Mouse (Mus musculus): ENCODE measurements around the gene Mrps11.

DNA sequence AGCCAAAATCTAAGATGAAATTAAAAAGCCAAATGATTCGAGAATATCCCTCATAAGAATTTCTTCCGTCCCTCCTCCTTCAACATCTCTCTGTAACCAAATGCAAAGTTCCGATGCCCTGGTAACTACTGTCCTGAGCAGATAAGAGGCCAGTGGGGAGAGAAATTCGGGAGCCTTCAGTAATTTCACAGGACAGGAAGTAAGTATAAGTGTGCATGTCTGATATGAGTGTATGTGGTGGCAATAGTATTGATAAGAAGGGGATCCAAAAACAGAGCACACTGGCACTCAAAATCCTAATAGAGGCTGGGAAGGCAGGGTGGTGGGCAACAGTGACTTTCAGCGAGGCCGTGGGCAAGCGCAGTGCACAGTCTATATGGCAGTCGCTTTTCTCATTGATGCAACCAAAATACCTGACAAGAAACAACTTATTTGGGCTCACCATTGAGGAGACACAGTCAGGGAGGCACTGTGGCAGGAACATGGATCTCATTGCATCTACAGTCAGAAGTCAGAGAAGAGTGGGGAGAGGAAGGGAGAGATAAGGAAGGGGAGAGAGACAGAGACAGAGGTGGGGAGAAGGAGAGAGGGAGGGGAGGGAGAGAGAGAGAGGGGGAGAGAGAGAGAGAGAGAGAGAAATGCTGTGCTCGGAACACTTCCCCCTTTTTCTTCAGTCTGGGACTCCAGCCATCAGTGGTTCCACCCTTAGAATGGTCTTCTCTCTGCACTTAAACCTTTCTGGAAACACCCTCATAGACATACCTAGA lies 17.0 kb downstream of the Mrps11 start:
- TF ChIP-seq POLR2A (IDR thresholded peaks at IDR 0.05; ENCODE audit: extremely low read depth, insufficient read depth, low read length) (no peak), CTCF (IDR thresholded peaks at IDR 0.05; ENCODE audit: extremely low read depth, insufficient read depth, low read length) (no peak)
